Comparison of ENCODE assay signal across 19 mouse cellular contexts in genomic region chr5:121962974-121963373, GRCm38 (mm10).
"Had no signal": no experiment of that assay in that cellular context is flagged by ENCODE, and none has a peak within 500 bp of the region (broad histone marks: within the 10 kb centered on the region; RNA-seq: fewer than 3 reads in every experiment).

No protein-coding gene starts in this region.

- DNase-seq: kidney, adult 11 months; kidney, adult 8-10 months; kidney, postnatal 10 days; kidney, postnatal 36 days; layer of hippocampus, postnatal 36 days; lung, adult 2 months; lung, postnatal 14 days; lung, postnatal 4 days; midbrain, embryonic 14.5 days; spleen, adult 18-20 months; thymus, adult 18-20 months; thymus, postnatal 36 days had no signal

- H3K4me3 ChIP-seq: kidney, embryonic 15.5 days; left cerebral cortex, adult 2 months; limb, embryonic 12.5 days; limb, embryonic 15.5 days; liver, embryonic 12.5 days; liver, embryonic 15.5 days; stomach, embryonic 15.5 days had no signal

- H3K27ac ChIP-seq: kidney, embryonic 15.5 days; left cerebral cortex, adult 2 months; limb, embryonic 12.5 days; limb, embryonic 15.5 days; liver, embryonic 12.5 days; liver, embryonic 15.5 days; stomach, embryonic 15.5 days had no signal
